Mouse (Mus musculus) limb, embryonic 10.5 days (tissue): ENCODE results near the gene Cfap99. TPM values are rescaled to one million over a fixed set of nuclear protein-coding genes. Genes with fewer than 3 reads are reported as not detected.
A peak's percentile ranks its signal among the peaks of the same experiment; 100 is the strongest.

Experiments
- DNase-seq: peaks from one replicate; pipeline ENCODE4 v3.0.0-alpha.2; 2017; ENCODE audit warnings: low spot score
- H3K27ac ChIP-seq: fragments of 300-500 bp; sonication (generic); 2 replicates; pipeline ENCODE4 v1.5.1; 2016; ENCODE audit warnings: mild to moderate bottlenecking
- H3K27me3 ChIP-seq: fragments of 300-500 bp; sonication (generic); 2 replicates; pipeline ENCODE4 v1.6.1; 2016; ENCODE audit warnings: low read depth, mild to moderate bottlenecking; ENCODE audit not compliant: poor library complexity, severe bottlenecking
- H3K36me3 ChIP-seq: fragments of 300-500 bp; sonication (generic); 2 replicates; pipeline ENCODE4 v1.6.1; 2016; ENCODE audit warnings: mild to moderate bottlenecking, moderate library complexity
- H3K4me1 ChIP-seq: fragments of 300-500 bp; sonication (generic); 2 replicates; pipeline ENCODE4 v1.6.1; 2016
- H3K4me3 ChIP-seq: fragments of 300-500 bp; sonication (generic); 2 replicates; pipeline ENCODE4 v1.5.1; 2016; ENCODE audit warnings: mild to moderate bottlenecking, moderate library complexity
- H3K9me3 ChIP-seq: fragments of 300-500 bp; sonication (generic); replicated peaks from 2 replicates; pipeline ENCODE4 v1.6.1; 2016; ENCODE audit warnings: mild to moderate bottlenecking
- WGBS: fragments of 180-500 bp; shearing (Covaris S2); methylation state at CpG from one replicate; pipeline ENCODE4 v1.1.7; 2016; 5-methylcytosine and 5-hydroxymethylcytosine counted together
- polyA plus RNA-seq: library from polyadenylated mRNA; unstranded; fragments of >200 nt; fragmentation: Nextera tagmentation; extraction: Ambion mirVana; gene quantifications from 2 replicates; pipeline ENCODE4 v1.2.1, GENCODE M21; 2016

Cfap99 gene
- polyA plus RNA-seq, 1 experiment from 2014 or later, result not detected

DNA sequence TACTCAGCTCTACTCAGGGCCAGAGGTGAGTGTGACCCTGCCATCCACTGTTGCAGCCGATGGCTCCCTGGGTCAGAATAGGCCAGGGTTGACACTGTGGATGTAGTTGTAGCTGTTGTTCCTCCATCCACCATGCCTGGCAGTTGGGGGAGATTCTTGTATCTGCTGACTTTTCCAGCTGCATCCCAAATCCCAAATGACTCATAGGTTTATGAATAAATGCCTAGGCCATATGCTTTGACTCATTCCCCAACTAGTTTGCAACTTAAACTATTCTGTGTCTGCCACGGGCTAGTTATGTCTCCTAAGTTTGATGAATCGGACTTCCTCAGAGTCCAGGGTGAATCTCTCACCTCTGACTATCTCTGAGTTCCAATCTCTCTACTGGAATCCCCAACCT, 71.9 kb downstream of the Cfap99 start:
- H3K36me3 ChIP-seq, result peaks cover 90% of the 10 kb centered on the region
- no peaks in the 10 kb centered on the region for H3K27me3 ChIP-seq
- WGBS, result 90% methylated on average over 3 of the region's 3 CpGs

DNA sequence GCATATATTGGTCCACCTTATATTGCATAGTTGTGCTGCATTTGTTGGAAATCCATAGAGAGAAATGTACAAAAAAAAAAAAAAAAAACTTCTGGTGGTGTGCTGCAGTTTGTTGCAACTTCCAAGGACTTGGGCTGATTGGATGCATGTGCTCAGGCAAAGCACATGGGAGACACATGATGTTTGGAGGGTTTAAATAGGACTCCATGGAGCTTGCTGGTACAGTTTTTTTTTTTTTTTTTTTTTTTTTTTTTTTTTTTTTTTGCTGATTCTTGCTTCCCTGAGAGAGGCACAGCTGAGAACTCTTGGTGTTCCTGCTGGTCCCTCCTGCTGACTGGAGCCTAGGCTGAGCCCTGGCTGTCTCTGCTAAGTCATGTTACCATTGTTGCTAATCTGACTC, 74.7 kb downstream of the Cfap99 start:
- Histone ChIP-seq H3K36me3 (peaks cover 65% of the 10 kb centered on the region), H3K4me3 (no peak overlapping the region), H3K4me1 (no peaks in the 10 kb centered on the region), H3K27me3 (no peaks in the 10 kb centered on the region), H3K27ac (no peak overlapping the region), H3K9me3 (no peaks in the 10 kb centered on the region)
- no peak for DNase-seq

More for the DNA sequence above, 71.9 kb downstream of the Cfap99 start:
- no peak overlapping the region for H3K27ac ChIP-seq
- H3K4me3 ChIP-seq, result no peak overlapping the region
- no peaks in the 10 kb centered on the region for H3K9me3 ChIP-seq
- no peaks in the 10 kb centered on the region for H3K4me1 ChIP-seq
- no peak for DNase-seq

DNA sequence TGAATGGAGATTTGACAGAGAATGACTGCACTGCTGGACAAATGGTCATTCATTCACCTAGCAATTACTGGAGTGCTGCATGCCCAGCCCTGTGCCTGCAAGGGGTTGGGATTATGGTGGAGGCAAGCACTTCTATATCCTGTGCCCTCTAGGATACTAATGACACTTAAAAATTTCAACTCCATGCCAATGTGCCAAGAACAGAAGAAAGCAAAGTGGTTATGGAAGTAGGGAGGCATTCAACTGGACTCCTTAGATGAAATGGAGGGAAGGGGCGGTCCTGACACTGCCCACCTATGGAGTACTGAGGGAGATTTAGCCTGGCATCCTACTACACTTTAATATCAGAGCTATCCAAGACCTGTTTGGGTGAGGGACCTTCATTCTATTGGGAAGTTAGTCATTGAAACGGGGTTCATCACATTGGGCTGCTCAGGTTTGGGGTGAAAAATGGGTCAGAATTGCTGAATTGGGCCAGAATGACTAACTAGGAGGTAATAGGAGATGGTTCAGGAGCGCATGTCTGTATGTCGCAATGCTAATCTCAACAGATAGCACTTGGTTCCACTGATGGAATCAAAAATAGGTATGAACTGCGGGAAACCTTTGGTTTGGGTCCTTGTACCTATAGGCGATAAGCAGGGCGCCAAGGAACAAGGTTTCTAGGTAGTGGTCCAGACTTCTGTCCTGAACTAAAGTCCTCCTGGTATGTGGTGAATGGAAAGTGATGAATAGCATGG, 80.3 kb downstream of the Cfap99 start:
- Histone ChIP-seq H3K4me1 (peaks cover 23% of the 10 kb centered on the region), H3K4me3 (peak overlapping the region; percentile 91), H3K27ac (peak overlapping the region; percentile 92), H3K9me3 (no peaks in the 10 kb centered on the region), H3K27me3 (no peaks in the 10 kb centered on the region), H3K36me3 (peaks cover 18% of the 10 kb centered on the region)
- WGBS, result 71% methylated on average over 7 of the region's 7 CpGs
- no peak for DNase-seq

DNA sequence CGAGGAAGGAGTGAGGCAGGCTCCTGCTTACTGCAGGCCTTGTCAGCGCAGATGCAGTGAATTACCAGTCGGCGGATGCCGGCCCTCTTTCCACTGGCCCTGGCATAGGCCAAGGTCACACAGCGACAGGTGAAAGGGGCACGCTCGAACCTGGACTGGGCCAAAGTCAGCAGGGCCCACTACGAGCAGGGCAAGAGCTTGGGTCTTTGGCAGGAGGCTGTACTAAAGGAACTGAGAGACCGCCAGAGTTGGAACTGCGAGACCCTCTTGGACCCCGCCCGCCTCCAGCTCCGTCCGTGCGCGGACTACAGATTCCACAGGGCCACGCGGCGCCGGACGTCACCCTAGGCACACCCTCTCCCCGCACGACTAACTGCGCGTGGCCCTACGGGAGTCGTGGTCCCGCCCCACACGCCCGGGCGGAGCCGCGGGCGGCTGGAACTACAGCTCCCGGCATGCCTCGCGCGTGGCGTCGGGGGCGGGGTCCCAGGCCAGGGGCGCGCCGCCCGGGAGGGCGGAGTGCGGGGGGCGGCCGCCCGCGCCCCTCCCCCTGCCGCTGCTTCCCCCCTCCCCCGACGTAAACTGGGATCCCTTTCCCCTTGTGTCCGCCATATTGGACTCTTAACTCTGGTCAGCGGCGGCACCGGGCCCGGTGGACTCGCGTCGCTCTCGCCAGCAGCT, 81.1 kb downstream of the Cfap99 start, which contains the start of gene Fam193a:
Gene Fam193a (plus strand): TSS at position 593 of the 681 bp plus-strand sequence.
- Histone ChIP-seq H3K27ac (peak within 1 kb of the TSS; percentile 92), H3K4me3 (peak within 1 kb of the TSS; percentile 91), H3K9me3 (no peaks in the 10 kb centered on the region), H3K36me3 (peaks cover 14% of the 10 kb centered on the region), H3K4me1 (peaks cover 23% of the 10 kb centered on the region), H3K27me3 (no peaks in the 10 kb centered on the region)
- WGBS, result 1% methylated on average over 51 of the region's 64 CpGs
- peak; percentile 97 for DNase-seq

DNA sequence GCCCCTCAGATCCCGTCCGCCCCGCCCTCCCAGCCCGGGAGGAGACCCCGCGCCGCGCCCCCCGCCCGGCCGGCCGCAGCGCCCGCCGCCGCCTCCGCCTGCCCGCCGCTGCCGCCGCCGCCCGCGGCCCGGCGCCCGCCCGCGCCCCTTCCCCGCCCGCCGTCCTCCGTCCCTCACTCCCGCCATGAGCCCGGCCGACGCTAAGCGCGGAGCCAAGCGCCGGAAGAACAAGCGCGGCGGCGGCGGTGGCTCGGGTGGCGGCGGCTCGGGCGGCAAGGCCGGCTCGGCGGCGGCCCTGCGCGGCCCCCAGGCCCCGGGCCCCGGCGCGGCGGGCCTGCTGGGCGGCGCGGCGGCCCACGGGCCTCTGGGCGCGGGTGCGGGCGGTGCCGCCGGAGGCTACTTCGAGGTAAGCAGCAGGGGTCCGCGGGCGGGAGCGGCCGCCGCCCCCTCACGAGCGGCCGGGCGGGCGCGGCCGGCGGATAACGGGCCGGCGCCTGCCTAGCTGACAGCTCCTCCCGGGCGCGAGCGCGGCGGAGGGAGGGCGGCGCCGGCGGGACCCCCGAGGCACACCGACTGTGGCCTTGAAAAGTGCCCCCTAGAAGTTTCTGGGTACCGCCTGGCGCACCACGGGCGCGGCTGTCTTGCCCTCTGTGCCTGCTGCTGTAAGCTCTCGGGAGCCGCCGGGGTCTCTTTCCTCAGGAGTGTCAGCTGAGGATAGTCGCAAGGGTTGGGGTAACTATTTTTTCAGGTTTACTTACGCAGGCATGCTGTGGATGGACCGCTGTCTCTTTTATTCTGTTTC, 81.8 kb downstream of the Cfap99 start:
- Histone ChIP-seq H3K27ac (peak overlapping the region; percentile 92), H3K9me3 (no peaks in the 10 kb centered on the region), H3K4me3 (peak overlapping the region; percentile 91), H3K4me1 (peaks cover 23% of the 10 kb centered on the region), H3K27me3 (no peaks in the 10 kb centered on the region), H3K36me3 (peaks cover 7% of the 10 kb centered on the region)
- DNase-seq, result peak; percentile 66
- WGBS, result 5% methylated on average over 114 of the region's 114 CpGs

DNA sequence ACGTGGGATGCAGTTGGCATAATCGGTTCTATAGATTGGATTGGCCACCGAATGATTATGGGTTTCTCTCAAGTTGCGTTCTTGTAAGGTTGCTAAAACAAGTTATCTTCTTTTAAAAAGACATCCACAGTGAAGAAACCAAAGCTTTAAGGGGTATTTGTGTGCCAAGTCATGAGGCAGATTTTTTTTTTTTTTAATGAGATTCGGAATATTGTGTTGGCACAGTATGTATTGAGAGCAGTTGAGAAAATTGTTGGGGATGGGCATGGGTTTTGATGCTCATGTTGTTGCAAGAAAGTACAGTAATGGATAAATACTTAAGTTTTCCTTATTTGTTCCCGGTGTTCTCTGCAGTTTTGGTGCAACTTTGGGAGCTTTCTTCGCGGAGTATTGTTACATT, 82.4 kb downstream of the Cfap99 start:
- DNase-seq, result no peak
- Histone ChIP-seq H3K9me3 (no peaks in the 10 kb centered on the region), H3K36me3 (0 out of 2 replicates have a peak, but pooled peaks cover 2% of the 10 kb centered on the region), H3K4me1 (peaks cover 23% of the 10 kb centered on the region), H3K4me3 (peak overlapping the region; percentile 91), H3K27me3 (no peaks in the 10 kb centered on the region), H3K27ac (peak overlapping the region; percentile 92; the same call in 1 of the 2 replicates)
- 34% methylated on average over 8 of the region's 8 CpGs for WGBS

DNA sequence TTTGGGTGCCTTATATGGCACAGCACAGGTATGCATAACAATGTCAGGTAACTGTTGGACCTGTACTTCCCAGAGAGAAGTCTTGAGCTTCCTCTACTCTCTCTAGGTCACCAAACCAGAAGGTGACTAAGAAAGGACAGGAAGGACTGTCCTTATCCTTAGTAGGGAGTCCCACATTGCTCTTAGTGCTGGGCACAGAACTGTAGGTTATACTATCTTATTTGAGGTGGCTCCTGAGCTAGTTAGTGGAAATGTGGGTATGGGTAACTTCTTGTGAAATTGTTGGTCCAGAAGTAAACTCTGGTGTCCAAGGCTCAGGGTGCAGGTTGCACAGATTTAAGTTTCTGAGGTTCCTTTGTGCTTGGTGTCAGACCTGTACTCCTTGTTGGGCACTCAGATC, 83.7 kb downstream of the Cfap99 start:
- Histone ChIP-seq H3K36me3 (peaks cover 7% of the 10 kb centered on the region; the same call in 1 of the 2 replicates), H3K27ac (no peak overlapping the region), H3K4me3 (no peak overlapping the region), H3K9me3 (no peaks in the 10 kb centered on the region), H3K4me1 (peaks cover 23% of the 10 kb centered on the region), H3K27me3 (no peaks in the 10 kb centered on the region)
- DNase-seq, result no peak

DNA sequence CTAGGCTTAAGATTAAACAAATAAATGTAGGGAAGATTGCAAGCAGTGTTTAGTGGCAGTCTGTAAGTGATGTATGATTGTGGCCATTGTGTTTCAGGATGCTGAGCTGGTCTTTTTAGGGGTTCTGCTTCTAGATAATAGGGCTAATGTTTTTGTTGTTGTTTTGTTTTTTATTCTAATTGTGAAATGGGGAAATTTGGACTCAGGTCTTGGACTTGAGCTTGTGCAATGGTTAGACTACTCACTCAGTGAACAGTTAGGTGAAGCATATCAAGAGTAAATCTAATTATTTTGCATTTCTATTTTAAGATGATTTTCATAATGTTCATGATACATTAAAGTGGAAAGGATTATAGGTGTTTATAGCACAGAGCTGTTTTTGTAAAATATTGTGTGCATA, 84.1 kb downstream of the Cfap99 start:
- H3K36me3 ChIP-seq, result peaks cover 7% of the 10 kb centered on the region; the same call in 1 of the 2 replicates
- no peaks in the 10 kb centered on the region for H3K27me3 ChIP-seq
- peaks cover 23% of the 10 kb centered on the region for H3K4me1 ChIP-seq
- H3K4me3 ChIP-seq, result no peak overlapping the region
- no peaks in the 10 kb centered on the region for H3K9me3 ChIP-seq
- no peak overlapping the region for H3K27ac ChIP-seq
- no peak for DNase-seq

Other genes with a start within 250 kb of the Cfap99 start
- 0.59 and 0.63 TPM in 2 replicates for gene Poln, start 119.2 kb upstream of the Cfap99 start, polyA plus RNA-seq
- 56.7 and 58.0 TPM in 2 replicates for gene Haus3, start 119.1 kb upstream of the Cfap99 start, polyA plus RNA-seq
- 13.2 and 25.3 TPM in 2 replicates for gene Mxd4, start 100.9 kb upstream of the Cfap99 start, polyA plus RNA-seq
- gene Zfyve28, start 151 bp upstream of the Cfap99 start, polyA plus RNA-seq, result 0.62 and 0.76 TPM in 2 replicates
- gene Rnf4, start 47.7 kb downstream of the Cfap99 start, polyA plus RNA-seq, result 188 and 207 TPM in 2 replicates
- 13.9 and 15.1 TPM in 2 replicates for gene Fam193a, start 81.3 kb downstream of the Cfap99 start, polyA plus RNA-seq
- gene Tnip2, start 225.4 kb downstream of the Cfap99 start, polyA plus RNA-seq, result 3.8 and 6.0 TPM in 2 replicates
- 9.9 and 17.1 TPM in 2 replicates for gene Sh3bp2, start 237.2 kb downstream of the Cfap99 start, polyA plus RNA-seq